Mouse (Mus musculus) T-cell, adult 2 months (primary cell): ENCODE data around the gene Plb1.

Experiments
- DNase-seq: peaks from one replicate; pipeline ENCODE4 v3.0.0; 2022; ENCODE audit warnings: low spot score

The Plb1 gene

GRCm38 (mm10) chr5:32232474-32232873 is at the start of gene Plb1:
Gene Plb1, plus strand, starts transcription at chr5:32232708.
- no peak for DNase-seq

GRCm38 (mm10) chr5:32182885-32183629 is 49.5 kb upstream of the Plb1 start:
- DNase-seq, result no peak

- DNase-seq, result no peak
Observed at GRCm38 (mm10) chr5:32187717-32188116, 44.8 kb upstream of the Plb1 start.

GRCm38 (mm10) chr5:32191259-32191658 is 41.2 kb upstream of the Plb1 start:
- no peak for DNase-seq

- DNase-seq, result no peak
Observed at GRCm38 (mm10) chr5:32192016-32192845, 40.3 kb upstream of the Plb1 start.

GRCm38 (mm10) chr5:32194236-32194635 is 38.3 kb upstream of the Plb1 start:
- DNase-seq, result no peak

- DNase-seq, result no peak
Observed at GRCm38 (mm10) chr5:32195857-32196609, 36.5 kb upstream of the Plb1 start.

GRCm38 (mm10) chr5:32197698-32198097 is 34.8 kb upstream of the Plb1 start:
- peak; percentile 80 for DNase-seq

- DNase-seq, result no peak
Observed at GRCm38 (mm10) chr5:32199136-32199535, 33.4 kb upstream of the Plb1 start.

GRCm38 (mm10) chr5:32199594-32199993 is 32.9 kb upstream of the Plb1 start:
- no peak for DNase-seq

GRCm38 (mm10) chr5:32204653-32205052 is 27.9 kb upstream of the Plb1 start:
- DNase-seq, result no peak

- no peak for DNase-seq
Observed at GRCm38 (mm10) chr5:32206726-32207125, 25.8 kb upstream of the Plb1 start.

GRCm38 (mm10) chr5:32208460-32208859 is 24.0 kb upstream of the Plb1 start:
- no peak for DNase-seq

- no peak for DNase-seq
Observed at GRCm38 (mm10) chr5:32211011-32211410, 21.5 kb upstream of the Plb1 start.

GRCm38 (mm10) chr5:32213746-32214145 is 18.8 kb upstream of the Plb1 start:
- DNase-seq, result no peak

GRCm38 (mm10) chr5:32215510-32215909 is 17.0 kb upstream of the Plb1 start:
- peak; percentile 35 for DNase-seq

GRCm38 (mm10) chr5:32216465-32216864 is 16.0 kb upstream of the Plb1 start:
- DNase-seq, result no peak

GRCm38 (mm10) chr5:32217477-32217876 is 15.0 kb upstream of the Plb1 start:
- DNase-seq, result no peak

GRCm38 (mm10) chr5:32230372-32230771 is 2.1 kb upstream of the Plb1 start:
- DNase-seq, result no peak

GRCm38 (mm10) chr5:32239337-32239736 is 6.8 kb downstream of the Plb1 start:
- DNase-seq, result no peak

GRCm38 (mm10) chr5:32240741-32241140 is 8.2 kb downstream of the Plb1 start:
- DNase-seq, result no peak

- no peak for DNase-seq
Observed at GRCm38 (mm10) chr5:32243286-32243885, 10.9 kb downstream of the Plb1 start.
